Mouse (Mus musculus) common myeloid progenitor, adult 5-6 weeks (primary cell): Measurements from ENCODE around the gene Ccdc61. TPM values are rescaled to one million over a fixed set of nuclear protein-coding genes. Genes with fewer than 3 reads are reported as not detected.
"Not testable (repeated sequence)": the region's sequence is repeated elsewhere in the genome, so short reads cannot be mapped to it uniquely, and the experiment has no call there.

Source experiments
- ATAC-seq: replicated peaks from 2 replicates; pipeline ENCODE4 v1.8.0; 2016; ENCODE audit warnings: low read depth, mild to moderate bottlenecking, moderate TSS enrichment, inconsistent platforms; ENCODE audit not compliant: poor library complexity, severe bottlenecking
- total RNA-seq: library from RNA; stranded (forward); fragments of 200-1000, 187-1606 nt; gene quantifications from 2 replicates; pipeline ENCODE4 v1.2.3, GENCODE M21; 2017

Gene Ccdc61
- total RNA-seq, 1 experiment from 2014 or later, result 19.8 TPM

DNA sequence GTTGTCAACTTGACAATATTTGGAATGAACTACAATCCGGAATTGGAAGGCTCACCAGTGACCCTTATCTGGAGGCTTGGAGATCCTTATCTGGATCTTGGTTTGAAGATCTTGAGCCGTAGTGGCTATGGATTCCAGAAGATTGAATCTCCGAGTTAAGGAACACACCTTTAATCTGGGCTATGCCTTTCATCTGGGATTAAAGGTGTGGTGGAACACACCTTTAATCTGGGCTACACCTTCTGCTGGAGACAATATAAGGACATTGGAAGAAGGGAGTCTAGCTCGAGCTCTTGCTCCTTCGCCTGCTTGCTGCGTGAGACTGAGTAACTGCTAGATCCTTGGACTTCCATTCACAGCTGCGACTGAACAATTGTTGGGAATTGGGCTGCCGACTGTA is 39.2 kb downstream of the Ccdc61 start, which contains the start of gene Pglyrp1:
Gene Pglyrp1, plus strand, starts transcription at position 301 of the 400 bp plus-strand sequence.
- ATAC-seq, result not testable (repeated sequence)

DNA sequence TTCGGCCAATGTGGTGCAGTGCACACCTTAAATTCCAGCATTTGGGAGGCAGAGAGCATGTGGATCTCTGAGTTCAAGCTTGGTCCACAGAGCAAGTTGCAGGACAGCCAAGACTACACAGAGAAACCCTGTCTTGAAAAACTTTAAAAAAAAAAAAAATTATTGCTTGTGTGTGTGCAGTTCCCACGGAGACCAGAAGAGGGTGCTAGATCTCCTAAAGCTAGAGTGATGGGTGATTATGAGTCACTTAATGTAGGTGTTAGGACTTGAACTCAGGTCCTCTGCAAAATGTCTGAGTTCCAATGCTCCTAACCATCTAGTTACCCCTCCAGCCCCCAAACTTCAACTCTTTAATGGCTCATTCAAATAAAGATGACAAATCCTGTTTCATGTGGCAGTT is 41.7 kb downstream of the Ccdc61 start:
- no peak for ATAC-seq

DNA sequence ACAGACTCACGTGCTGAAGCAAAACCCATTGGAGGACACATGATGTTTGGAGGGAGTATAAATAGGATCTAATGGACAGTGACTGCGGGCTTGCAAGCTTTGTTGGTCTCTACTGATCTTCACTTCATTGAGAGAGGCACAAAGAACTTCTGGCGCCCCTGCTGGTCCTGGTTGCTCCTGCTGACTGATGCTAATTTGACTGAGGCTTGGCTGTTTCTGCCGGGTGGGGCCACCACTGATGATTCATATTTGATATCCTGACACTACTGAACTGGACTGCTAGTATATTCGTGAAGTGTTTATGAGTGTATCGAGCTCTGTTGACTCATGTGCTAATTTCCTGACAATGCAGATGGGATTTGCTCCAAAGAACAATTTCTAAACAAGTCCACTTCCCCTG is 47.4 kb downstream of the Ccdc61 start:
- no peak for ATAC-seq

DNA sequence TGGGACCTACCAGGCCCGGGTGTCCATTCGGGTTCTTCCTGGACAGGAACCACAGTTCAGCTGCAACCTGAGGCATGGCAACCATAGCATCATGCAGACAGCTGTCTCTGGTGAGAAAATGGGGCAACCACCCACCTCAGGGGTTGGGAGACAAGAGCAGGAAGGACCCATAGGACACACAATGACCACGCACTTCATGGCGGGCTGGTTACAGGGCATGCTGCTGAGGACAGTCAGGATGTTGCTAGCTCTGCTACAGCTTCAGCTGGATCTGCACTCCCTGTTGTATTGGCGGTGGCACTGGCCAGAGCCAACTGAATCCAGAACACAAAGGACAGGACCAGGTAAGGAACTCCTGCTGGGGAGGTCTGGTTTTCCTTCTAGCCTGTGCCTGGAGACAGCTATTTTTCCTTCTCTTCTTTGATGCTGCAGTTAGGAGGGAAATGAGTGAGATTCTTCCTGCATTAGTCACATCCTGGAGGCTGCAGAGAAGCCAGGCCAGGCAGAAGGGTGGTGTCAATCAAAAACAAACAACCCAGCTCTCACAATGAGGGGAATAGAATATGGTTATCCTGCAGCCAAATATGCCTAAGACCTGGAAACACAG is 51.8 kb downstream of the Ccdc61 start:
- ATAC-seq, result no peak

DNA sequence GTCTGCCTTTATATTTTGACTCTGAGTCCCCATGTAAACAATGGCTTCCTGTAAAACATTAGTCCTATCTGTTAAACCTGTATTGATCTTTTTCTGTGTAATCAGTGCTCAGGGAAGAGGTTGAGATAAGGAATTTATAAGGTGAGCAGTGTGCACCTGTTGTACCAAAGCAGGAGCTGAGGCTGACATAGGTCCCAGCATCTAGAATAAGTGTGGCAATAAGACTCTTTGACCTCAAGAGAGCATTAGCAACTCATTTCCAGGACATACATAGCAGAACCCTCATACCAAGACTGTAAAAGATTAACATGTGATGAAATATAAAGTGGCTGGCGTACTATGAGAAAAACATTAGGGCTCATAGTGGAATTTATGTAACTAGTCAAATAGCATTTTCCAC is 61.8 kb downstream of the Ccdc61 start:
- no peak for ATAC-seq

DNA sequence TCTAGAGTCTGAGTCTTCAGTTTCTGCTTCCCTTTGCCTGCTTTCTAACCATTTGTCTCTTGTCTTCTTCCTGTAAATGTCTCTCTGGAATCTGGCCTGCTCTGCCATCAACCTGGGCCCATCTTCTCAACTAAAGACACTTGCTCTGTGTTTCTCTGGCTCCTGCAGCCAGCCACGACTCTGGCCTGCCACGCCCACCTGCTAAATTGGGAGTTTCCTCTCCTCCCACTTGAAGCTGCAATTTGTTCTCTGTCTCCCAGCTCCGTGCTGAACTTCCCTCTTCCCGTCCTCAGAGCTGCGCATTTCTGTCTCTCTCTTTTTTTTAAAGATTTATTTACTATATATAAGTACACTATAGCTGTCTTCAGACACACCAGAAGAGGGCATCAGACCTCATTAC is 65.4 kb downstream of the Ccdc61 start:
- no peak for ATAC-seq

DNA sequence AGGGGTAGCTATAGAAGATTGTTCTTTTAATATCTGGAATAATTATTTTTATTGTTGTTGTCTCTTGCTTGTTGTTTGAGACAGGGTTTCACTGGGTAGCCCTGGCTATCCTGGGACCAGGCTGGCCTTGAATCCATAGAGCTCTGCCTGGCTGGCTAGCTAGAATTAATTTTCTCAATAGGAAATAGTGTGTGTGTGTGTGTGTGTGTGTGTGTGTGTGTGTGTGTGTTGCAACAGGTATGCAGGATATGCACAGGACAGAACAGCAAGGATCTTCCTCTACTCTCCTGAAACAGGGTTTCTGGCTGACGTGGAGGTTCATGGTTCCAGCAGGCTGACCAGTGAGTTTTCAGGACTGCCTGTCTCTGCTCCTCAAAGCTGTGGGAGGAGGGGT is 69.0 kb downstream of the Ccdc61 start:
- ATAC-seq, result no peak

Other genes starting within 250 kb of the Ccdc61 start
- gene Psg20, start 224.2 kb downstream of the Ccdc61 start, total RNA-seq, result not detected in 2 replicates
- gene Psg22, start 192.3 kb downstream of the Ccdc61 start, total RNA-seq, result not detected in 2 replicates
- gene Psg19, start 111.9 kb downstream of the Ccdc61 start, total RNA-seq, result not detected in 2 replicates
- not detected in 2 replicates for gene Psg17, start 88.8 kb downstream of the Ccdc61 start, total RNA-seq
- gene Mill2, start 70.4 kb downstream of the Ccdc61 start, total RNA-seq, result 0.37 and 0.49 TPM in 2 replicates
- gene Pglyrp1, start 39.1 kb downstream of the Ccdc61 start, total RNA-seq, result 2.2 and 10.0 TPM in 2 replicates
- gene Nova2, start 15.5 kb upstream of the Ccdc61 start, total RNA-seq, result 0.14 TPM in 1 of 2 replicates, not detected in the other
- not detected in 2 replicates for gene Nanos2, start 77.0 kb upstream of the Ccdc61 start, total RNA-seq
- gene Mypop, start 80.8 kb upstream of the Ccdc61 start, total RNA-seq, result 0.64 TPM in 1 of 2 replicates, not detected in the other
- gene Irf2bp1, start 93.6 kb upstream of the Ccdc61 start, total RNA-seq, result 13.1 and 14.6 TPM in 2 replicates
- gene Foxa3, start 113.1 kb upstream of the Ccdc61 start, total RNA-seq, result 0.50 TPM in 1 of 2 replicates, not detected in the other
- gene Sympk, start 114.0 kb upstream of the Ccdc61 start, total RNA-seq, result 48.9 and 54.0 TPM in 2 replicates
- not detected in 2 replicates for gene Rsph6a, start 144.3 kb upstream of the Ccdc61 start, total RNA-seq
- 6.3 and 12.7 TPM in 2 replicates for gene Dmwd, start 165.8 kb upstream of the Ccdc61 start, total RNA-seq
- gene Dmpk, start 173.4 kb upstream of the Ccdc61 start, total RNA-seq, result 0.32 TPM in 1 of 2 replicates, not detected in the other
- 3.1 and 5.1 TPM in 2 replicates for gene Six5, start 184.2 kb upstream of the Ccdc61 start, total RNA-seq
- gene Gm4969, start 208.0 kb upstream of the Ccdc61 start, total RNA-seq, result 0.68 and 1.5 TPM in 2 replicates
- 5.7 and 6.6 TPM in 2 replicates for gene Fbxo46, start 209.4 kb upstream of the Ccdc61 start, total RNA-seq
- 3.7 and 5.4 TPM in 2 replicates for gene Qpctl, start 238.9 kb upstream of the Ccdc61 start, total RNA-seq
- 73.5 and 79.5 TPM in 2 replicates for gene Snrpd2, start 239.3 kb upstream of the Ccdc61 start, total RNA-seq